Mouse (Mus musculus) C3H10T1/2 (cell line): ENCODE measurements around the gene Nrk. TPM values are rescaled to one million over a fixed set of nuclear protein-coding genes. Genes with fewer than 3 reads are reported as not detected.

Experiments
- polyA plus RNA-seq, 2 experiments: library from polyadenylated mRNA; unstranded; fragments of >200 nt; fragmentation: generic; extraction: Trizol; gene quantifications; one replicate each; pipeline ENCODE4 v1.2.1; 2012; ENCODE audit warnings: missing spikeins in 2 of 2

The Nrk gene
- polyA plus RNA-seq = under 1 TPM; under 0.01 to 0.67 TPM

GRCm38 (mm10) chrX:138914041-138914776, at the start of gene Nrk:
Nrk (plus strand) TSS chrX:138914430.

Other genes with a start within 250 kb of the Nrk start
- not detected for gene Serpina7, start 170.8 kb downstream of the Nrk start, polyA plus RNA-seq
- gene 4930513O06Rik, start 171.8 kb downstream of the Nrk start, polyA plus RNA-seq = not detected